Mouse (Mus musculus): Measurements from ENCODE around the gene Hcfc1. TPM values are rescaled to one million over a fixed set of nuclear protein-coding genes. Genes with fewer than 3 reads are reported as not detected.

The Hcfc1 gene
- polyA plus RNA-seq, 1 experiment from 2014 or later = 19.0 TPM

DNA sequence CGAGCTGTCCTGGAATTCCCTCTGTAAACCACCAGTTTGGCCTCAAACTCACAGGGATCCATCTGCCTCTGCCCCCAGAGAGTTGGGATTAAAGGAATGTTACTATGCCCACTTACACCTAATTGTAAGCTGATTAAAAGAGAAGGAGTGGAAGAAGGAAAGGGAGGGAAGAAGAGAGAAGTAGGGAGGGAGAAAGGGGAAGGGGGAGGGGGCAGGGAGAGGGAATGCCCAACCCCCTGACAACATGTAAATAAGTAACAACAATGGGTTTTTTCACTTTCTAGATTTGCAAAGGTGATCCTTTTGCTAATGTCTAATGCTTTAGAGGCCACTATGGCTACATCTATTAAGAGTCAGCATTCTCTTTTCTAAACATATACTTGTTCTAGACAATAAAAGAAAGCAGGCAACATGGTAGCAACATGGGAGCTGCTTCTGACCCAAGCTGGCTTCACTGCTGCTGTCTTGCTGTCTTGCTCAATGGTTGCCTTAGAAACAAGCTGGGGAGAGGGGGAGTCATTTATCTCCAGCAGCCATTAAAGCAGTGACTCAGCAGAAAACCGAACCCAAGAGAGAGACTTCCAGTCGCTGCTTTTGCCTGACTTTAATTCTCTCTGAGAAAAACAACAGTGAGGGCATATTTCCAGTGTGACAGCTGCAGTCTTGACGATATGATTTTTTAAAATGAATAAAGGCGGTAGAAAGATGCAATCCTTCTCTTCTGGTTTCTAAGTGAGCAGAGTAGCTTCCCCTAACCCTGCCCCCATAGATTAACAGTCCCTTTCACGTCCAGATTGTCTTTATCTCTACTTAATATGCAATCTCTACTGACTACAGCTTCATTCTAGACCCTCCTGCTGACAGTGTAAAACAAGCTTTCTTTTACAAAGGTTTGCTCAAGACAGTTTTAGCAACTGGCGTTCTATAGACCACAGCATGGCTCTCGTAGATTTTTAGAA is 33.0 kb upstream of the Hcfc1 start:
- no peaks in the 10 kb centered on the region for H3K4me1 ChIP-seq (ENCODE audit: insufficient read depth, low read depth, low read length)
- no peaks in the 10 kb centered on the region for H3K27me3 ChIP-seq (replicated peaks; ENCODE audit: insufficient read depth, low read length)
- no peak overlapping the region for H3K9ac ChIP-seq (replicated peaks; ENCODE audit: low read depth)
- no peak overlapping the region for H3K4me3 ChIP-seq (ENCODE audit: low read depth, low read length)
- 25% methylated on average over 8 of the region's 8 CpGs for WGBS
- H3K27ac ChIP-seq (ENCODE audit: low read length) = no peak overlapping the region
- DNase-seq (ENCODE audit: low spot score) = peak; percentile 82
- H3K9me3 ChIP-seq (ENCODE audit: low read length) = no peaks in the 10 kb centered on the region
- H3K36me3 ChIP-seq (ENCODE audit: insufficient read depth, low read length) = no peaks in the 10 kb centered on the region
- H3K4me2 ChIP-seq (replicated peaks; ENCODE audit: low read depth, low read length) = no peak overlapping the region
- TF ChIP-seq EP300 (IDR thresholded peaks at IDR 0.05) = no peak
- no peak for TF ChIP-seq CTCF (IDR thresholded peaks at IDR 0.05)
- peak; percentile 79 for ATAC-seq

DNA sequence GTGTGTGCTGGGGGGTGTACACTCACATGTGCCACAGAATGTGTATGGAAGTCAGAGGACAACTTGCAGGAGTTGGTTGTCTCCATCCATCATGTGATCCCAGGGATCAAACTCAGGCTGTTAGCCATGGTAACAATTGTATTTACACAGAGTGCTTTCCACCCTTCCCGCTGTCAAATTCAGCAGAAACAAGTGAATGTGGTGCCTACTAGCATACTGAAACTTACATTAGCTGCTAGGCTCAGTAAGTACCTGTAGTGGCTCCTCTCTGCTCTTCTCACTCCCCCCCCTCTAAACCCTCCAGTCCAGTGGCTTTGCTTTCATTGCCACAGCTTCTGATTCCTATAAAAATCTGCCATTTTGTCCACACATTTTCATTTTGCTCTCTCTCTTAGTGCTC is 11.6 kb upstream of the Hcfc1 start:
- DNase-seq (ENCODE audit: low spot score) = no peak
- TF ChIP-seq CTCF (IDR thresholded peaks at IDR 0.05) (no peak), EP300 (IDR thresholded peaks at IDR 0.05) (no peak)
- ATAC-seq = no peak
- Histone ChIP-seq H3K9me3 (ENCODE audit: low read length) (no peaks in the 10 kb centered on the region), H3K9ac (replicated peaks; ENCODE audit: low read depth) (no peak overlapping the region), H3K4me2 (replicated peaks; ENCODE audit: low read depth, low read length) (no peak overlapping the region), H3K27me3 (replicated peaks; ENCODE audit: insufficient read depth, low read length) (no peaks in the 10 kb centered on the region), H3K36me3 (ENCODE audit: insufficient read depth, low read length) (no peaks in the 10 kb centered on the region), H3K4me3 (ENCODE audit: low read depth, low read length) (no peak overlapping the region), H3K27ac (ENCODE audit: low read length) (no peak overlapping the region), H3K4me1 (ENCODE audit: insufficient read depth, low read depth, low read length) (no peaks in the 10 kb centered on the region)
- WGBS = 45% methylated on average over 1 of the region's 1 CpGs

DNA sequence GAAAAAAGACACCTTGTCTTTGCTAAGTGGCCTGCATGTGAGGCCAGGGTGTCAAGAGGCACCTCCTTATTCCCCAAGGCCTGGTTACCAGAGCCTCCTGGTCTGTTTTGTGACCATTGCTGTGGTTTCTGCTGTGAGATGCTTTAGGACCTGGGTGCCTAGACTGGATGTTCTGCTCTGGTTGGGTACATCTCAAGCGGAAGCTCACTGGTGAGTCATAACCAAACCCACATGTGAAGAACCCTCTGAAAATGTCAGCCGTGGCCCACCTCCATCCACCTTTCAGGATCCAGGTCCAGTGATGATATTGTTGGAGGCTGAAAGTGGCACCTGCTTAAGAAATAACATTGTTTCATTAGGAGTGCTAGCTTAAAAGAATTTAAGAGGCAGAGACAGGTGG is 10.1 kb upstream of the Hcfc1 start:
- Histone ChIP-seq H3K4me3 (ENCODE audit: low read depth, low read length) (no peak overlapping the region), H3K27me3 (replicated peaks; ENCODE audit: insufficient read depth, low read length) (no peaks in the 10 kb centered on the region), H3K4me2 (replicated peaks; ENCODE audit: low read depth, low read length) (no peak overlapping the region), H3K36me3 (ENCODE audit: insufficient read depth, low read length) (no peaks in the 10 kb centered on the region), H3K9ac (replicated peaks; ENCODE audit: low read depth) (no peak overlapping the region), H3K4me1 (ENCODE audit: insufficient read depth, low read depth, low read length) (no peaks in the 10 kb centered on the region), H3K9me3 (ENCODE audit: low read length) (no peaks in the 10 kb centered on the region), H3K27ac (ENCODE audit: low read length) (no peak overlapping the region)
- WGBS = 84% methylated on average over 2 of the region's 2 CpGs
- DNase-seq (ENCODE audit: low spot score) = no peak
- no peak for TF ChIP-seq CTCF (IDR thresholded peaks at IDR 0.05)
- TF ChIP-seq EP300 (IDR thresholded peaks at IDR 0.05) = no peak
- no peak for ATAC-seq

DNA sequence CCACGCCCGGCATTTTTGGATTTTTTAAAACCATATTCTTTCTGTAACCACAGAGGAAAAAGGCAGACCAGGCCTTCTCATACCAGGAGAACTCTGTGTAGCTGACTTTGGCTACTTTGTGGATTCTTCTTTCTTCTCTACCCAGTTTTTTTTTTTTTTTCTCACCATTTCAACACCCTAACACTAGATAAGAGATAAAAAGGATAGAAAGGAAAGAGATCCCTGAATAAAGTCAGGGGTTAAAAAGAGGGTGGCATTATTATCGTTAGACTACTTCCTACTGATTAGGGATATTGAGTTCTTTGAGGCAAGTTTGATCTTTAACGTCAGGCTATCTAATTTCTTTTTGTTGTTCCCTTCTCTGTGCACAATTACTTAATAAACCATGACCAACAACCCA is 6.6 kb upstream of the Hcfc1 start:
- DNase-seq (ENCODE audit: low spot score) (no peak), ATAC-seq (no peak)
- TF ChIP-seq CTCF (IDR thresholded peaks at IDR 0.05) = no peak
- no peak for TF ChIP-seq EP300 (IDR thresholded peaks at IDR 0.05)
- Histone ChIP-seq H3K4me2 (replicated peaks; ENCODE audit: low read depth, low read length) (no peak overlapping the region), H3K9me3 (ENCODE audit: low read length) (no peaks in the 10 kb centered on the region), H3K27me3 (replicated peaks; ENCODE audit: insufficient read depth, low read length) (no peaks in the 10 kb centered on the region), H3K27ac (ENCODE audit: low read length) (no peak overlapping the region), H3K4me3 (ENCODE audit: low read depth, low read length) (no peak overlapping the region), H3K36me3 (ENCODE audit: insufficient read depth, low read length) (no peaks in the 10 kb centered on the region), H3K4me1 (ENCODE audit: insufficient read depth, low read depth, low read length) (no peaks in the 10 kb centered on the region), H3K9ac (replicated peaks; ENCODE audit: low read depth) (no peak overlapping the region)
- 85% methylated on average over 4 of the region's 4 CpGs for WGBS

DNA sequence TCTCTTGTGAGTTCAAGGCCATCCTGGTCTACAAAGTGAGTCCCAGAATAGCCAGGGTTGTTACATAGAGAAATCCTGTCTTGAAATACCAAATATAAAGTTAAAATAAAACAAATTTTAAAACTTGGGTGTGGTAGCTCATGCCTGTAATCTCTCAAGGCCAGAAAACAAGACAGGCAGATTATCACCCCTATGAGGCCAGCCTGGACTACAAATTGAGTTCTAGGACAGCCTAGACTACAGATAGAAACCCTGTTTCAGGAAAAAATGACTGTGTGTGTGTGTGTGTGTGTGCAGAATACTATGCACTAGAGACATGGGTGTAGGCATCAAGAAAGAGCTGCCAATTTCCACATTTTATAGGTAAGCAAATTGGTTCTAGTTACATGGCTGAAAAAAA is 4.6 kb upstream of the Hcfc1 start:
- H3K9ac ChIP-seq (replicated peaks; ENCODE audit: low read depth) = no peak overlapping the region
- no peak overlapping the region for H3K27ac ChIP-seq (ENCODE audit: low read length)
- TF ChIP-seq EP300 (IDR thresholded peaks at IDR 0.05) (no peak), CTCF (IDR thresholded peaks at IDR 0.05) (no peak)
- H3K27me3 ChIP-seq (replicated peaks; ENCODE audit: insufficient read depth, low read length) = no peaks in the 10 kb centered on the region
- ATAC-seq = no peak
- no peak overlapping the region for H3K4me3 ChIP-seq (ENCODE audit: low read depth, low read length)
- DNase-seq (ENCODE audit: low spot score) = no peak
- no peak overlapping the region for H3K4me2 ChIP-seq (replicated peaks; ENCODE audit: low read depth, low read length)
- no peaks in the 10 kb centered on the region for H3K4me1 ChIP-seq (ENCODE audit: insufficient read depth, low read depth, low read length)
- no peaks in the 10 kb centered on the region for H3K36me3 ChIP-seq (ENCODE audit: insufficient read depth, low read length)
- no peaks in the 10 kb centered on the region for H3K9me3 ChIP-seq (ENCODE audit: low read length)

DNA sequence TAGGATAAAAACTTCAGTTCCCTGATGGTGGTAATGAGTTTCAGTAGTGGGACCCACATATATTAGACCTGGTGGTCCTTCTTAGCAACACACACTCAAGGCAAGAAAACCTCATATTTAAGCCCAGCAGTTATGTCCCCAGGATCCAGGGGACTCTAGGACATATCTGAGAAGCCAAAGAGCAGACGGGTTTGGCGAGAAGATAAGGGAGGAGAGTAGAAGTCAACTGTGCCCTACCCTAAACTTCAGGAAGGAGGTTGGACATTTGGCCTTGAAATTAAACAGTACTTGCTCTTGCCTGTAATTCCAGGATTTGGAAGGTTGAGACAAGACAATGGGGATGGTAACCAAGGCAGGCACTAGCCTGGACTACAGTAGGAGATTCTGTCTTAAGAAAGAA is 3.6 kb upstream of the Hcfc1 start:
- no peaks in the 10 kb centered on the region for H3K4me1 ChIP-seq (ENCODE audit: insufficient read depth, low read depth, low read length)
- H3K27ac ChIP-seq (ENCODE audit: low read length) = no peak overlapping the region
- ATAC-seq = no peak
- H3K9ac ChIP-seq (replicated peaks; ENCODE audit: low read depth) = no peak overlapping the region
- no peak for TF ChIP-seq EP300 (IDR thresholded peaks at IDR 0.05)
- no peak for TF ChIP-seq CTCF (IDR thresholded peaks at IDR 0.05)
- no peaks in the 10 kb centered on the region for H3K9me3 ChIP-seq (ENCODE audit: low read length)
- H3K4me2 ChIP-seq (replicated peaks; ENCODE audit: low read depth, low read length) = no peak overlapping the region
- H3K27me3 ChIP-seq (replicated peaks; ENCODE audit: insufficient read depth, low read length) = no peaks in the 10 kb centered on the region
- no peak for DNase-seq (ENCODE audit: low spot score)
- WGBS = 84% methylated on average over 2 of the region's 2 CpGs
- H3K36me3 ChIP-seq (ENCODE audit: insufficient read depth, low read length) = no peaks in the 10 kb centered on the region
- H3K4me3 ChIP-seq (ENCODE audit: low read depth, low read length) = no peak overlapping the region

Measured in lung, postnatal 0 days (tissue).